Mouse (Mus musculus): Measurements from ENCODE around the gene Galnt9. TPM values are rescaled to one million over a fixed set of nuclear protein-coding genes. Genes with fewer than 3 reads are reported as not detected.

Gene Galnt9
- polyA plus RNA-seq, 1 experiment: 33.1 TPM

GRCm38 (mm10) chr5:110609868-110610267 lies 65.7 kb downstream of the Galnt9 start:
- TF ChIP-seq CTCF (IDR thresholded peaks at IDR 0.05; ENCODE audit: borderline replicate concordance, extremely low read depth, insufficient read depth, insufficient read length) (no peak), POLR2A (IDR thresholded peaks at IDR 0.05; ENCODE audit: borderline replicate concordance, extremely low read depth, insufficient read depth, insufficient read length, poor library complexity, severe bottlenecking) (no peak)

GRCm38 (mm10) chr5:110610484-110610883 lies 66.3 kb downstream of the Galnt9 start:
- no peak for TF ChIP-seq CTCF (IDR thresholded peaks at IDR 0.05; ENCODE audit: borderline replicate concordance, extremely low read depth, insufficient read depth, insufficient read length)
- TF ChIP-seq POLR2A (IDR thresholded peaks at IDR 0.05; ENCODE audit: borderline replicate concordance, extremely low read depth, insufficient read depth, insufficient read length, poor library complexity, severe bottlenecking): no peak
- no peak for DNase-seq (ENCODE audit: low read depth)

More at GRCm38 (mm10) chr5:110609868-110610267, 65.7 kb downstream of the Galnt9 start:
- DNase-seq (ENCODE audit: low read depth): no peak

GRCm38 (mm10) chr5:110611435-110612158 lies 67.4 kb downstream of the Galnt9 start:
- peak; percentile 87 for DNase-seq (ENCODE audit: low read depth)
- TF ChIP-seq CTCF (IDR thresholded peaks at IDR 0.05; ENCODE audit: borderline replicate concordance, extremely low read depth, insufficient read depth, insufficient read length) (no peak), POLR2A (IDR thresholded peaks at IDR 0.05; ENCODE audit: borderline replicate concordance, extremely low read depth, insufficient read depth, insufficient read length, poor library complexity, severe bottlenecking) (no peak)

- no peak for DNase-seq (ENCODE audit: low read depth)
- no peak for TF ChIP-seq POLR2A (IDR thresholded peaks at IDR 0.05; ENCODE audit: borderline replicate concordance, extremely low read depth, insufficient read depth, insufficient read length, poor library complexity, severe bottlenecking)
- no peak for TF ChIP-seq CTCF (IDR thresholded peaks at IDR 0.05; ENCODE audit: borderline replicate concordance, extremely low read depth, insufficient read depth, insufficient read length)
Observed at GRCm38 (mm10) chr5:110619226-110619625, 75.1 kb downstream of the Galnt9 start.

GRCm38 (mm10) chr5:110624319-110624718 lies 80.2 kb downstream of the Galnt9 start:
- no peak for TF ChIP-seq POLR2A (IDR thresholded peaks at IDR 0.05; ENCODE audit: borderline replicate concordance, extremely low read depth, insufficient read depth, insufficient read length, poor library complexity, severe bottlenecking)
- no peak for TF ChIP-seq CTCF (IDR thresholded peaks at IDR 0.05; ENCODE audit: borderline replicate concordance, extremely low read depth, insufficient read depth, insufficient read length)
- DNase-seq (ENCODE audit: low read depth): no peak

GRCm38 (mm10) chr5:110627351-110627750 lies 83.2 kb downstream of the Galnt9 start:
- DNase-seq (ENCODE audit: low read depth): peak; percentile 11
- TF ChIP-seq POLR2A (IDR thresholded peaks at IDR 0.05; ENCODE audit: borderline replicate concordance, extremely low read depth, insufficient read depth, insufficient read length, poor library complexity, severe bottlenecking): no peak
- no peak for TF ChIP-seq CTCF (IDR thresholded peaks at IDR 0.05; ENCODE audit: borderline replicate concordance, extremely low read depth, insufficient read depth, insufficient read length)

- TF ChIP-seq POLR2A (IDR thresholded peaks at IDR 0.05; ENCODE audit: borderline replicate concordance, extremely low read depth, insufficient read depth, insufficient read length, poor library complexity, severe bottlenecking) (no peak), CTCF (IDR thresholded peaks at IDR 0.05; ENCODE audit: borderline replicate concordance, extremely low read depth, insufficient read depth, insufficient read length) (no peak)
- peak; percentile 7 for DNase-seq (ENCODE audit: low read depth)
Observed at GRCm38 (mm10) chr5:110628156-110628555, 84.0 kb downstream of the Galnt9 start.

GRCm38 (mm10) chr5:110629525-110630120 lies 85.5 kb downstream of the Galnt9 start:
- no peak for TF ChIP-seq POLR2A (IDR thresholded peaks at IDR 0.05; ENCODE audit: borderline replicate concordance, extremely low read depth, insufficient read depth, insufficient read length, poor library complexity, severe bottlenecking)
- no peak for TF ChIP-seq CTCF (IDR thresholded peaks at IDR 0.05; ENCODE audit: borderline replicate concordance, extremely low read depth, insufficient read depth, insufficient read length)
- DNase-seq (ENCODE audit: low read depth): no peak

GRCm38 (mm10) chr5:110635951-110636707 lies 92.0 kb downstream of the Galnt9 start:
- TF ChIP-seq POLR2A (IDR thresholded peaks at IDR 0.05; ENCODE audit: borderline replicate concordance, extremely low read depth, insufficient read depth, insufficient read length, poor library complexity, severe bottlenecking): no peak
- TF ChIP-seq CTCF (IDR thresholded peaks at IDR 0.05; ENCODE audit: borderline replicate concordance, extremely low read depth, insufficient read depth, insufficient read length): peak; percentile 30; the same call in 1 of the 2 replicates
- DNase-seq (ENCODE audit: low read depth): peak; percentile 80

GRCm38 (mm10) chr5:110638306-110639074 lies 94.3 kb downstream of the Galnt9 start:
- TF ChIP-seq CTCF (IDR thresholded peaks at IDR 0.05; ENCODE audit: borderline replicate concordance, extremely low read depth, insufficient read depth, insufficient read length) (no peak), POLR2A (IDR thresholded peaks at IDR 0.05; ENCODE audit: borderline replicate concordance, extremely low read depth, insufficient read depth, insufficient read length, poor library complexity, severe bottlenecking) (no peak)
- DNase-seq (ENCODE audit: low read depth): no peak

All from brain, embryonic 14.5 days (tissue).